Mouse (Mus musculus): ENCODE results near the gene Tcp11l1. TPM values are rescaled to one million over a fixed set of nuclear protein-coding genes. Genes with fewer than 3 reads are reported as not detected.

Tcp11l1 gene
- total and polyA plus RNA-seq, 3 experiments: 22.1 to 26.7 TPM; not detected in 1

DNA sequence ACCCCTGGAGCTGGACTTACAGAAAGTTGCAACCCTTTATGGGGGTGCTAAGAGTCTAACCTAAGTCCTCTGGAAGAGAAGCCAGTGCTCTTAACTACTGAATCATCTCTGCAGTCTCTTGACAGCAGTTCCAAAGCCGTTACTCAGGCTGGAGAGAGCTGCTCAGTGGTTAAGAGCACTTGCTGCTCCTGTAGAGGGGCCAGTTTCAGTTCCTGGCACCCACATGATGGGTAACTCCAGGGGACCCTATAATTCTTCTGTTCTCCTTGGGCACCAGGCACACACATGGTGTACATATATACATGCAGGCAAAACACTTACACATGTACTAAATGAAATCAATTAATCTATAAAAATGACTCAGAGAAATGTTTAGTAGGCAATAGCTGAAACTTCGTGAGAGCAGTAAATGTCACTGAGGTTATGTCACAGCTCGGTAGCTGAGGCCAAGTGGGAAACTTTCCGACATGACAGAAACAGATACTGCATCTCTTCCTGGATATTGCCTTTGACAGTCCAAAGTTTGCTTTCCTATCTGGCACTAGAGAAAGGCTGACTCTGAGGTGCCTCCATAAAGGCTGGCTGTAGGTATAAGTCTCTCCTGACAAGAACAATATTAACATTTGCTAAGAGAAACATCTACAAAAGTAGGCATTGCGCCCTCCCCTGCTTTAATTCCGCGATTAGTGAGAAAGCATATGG, 28.4 kb upstream of the Tcp11l1 start:
- no peaks in the 10 kb centered on the region for H3K27me3 ChIP-seq (ENCODE audit: control insufficient read depth in 1 of 2, insufficient read depth in 2 of 2, low read length in 2 of 2)
- TF ChIP-seq E2F4 (IDR thresholded peaks at IDR 0.05; ENCODE audit: borderline replicate concordance, low read depth, low read length): no peak

DNA sequence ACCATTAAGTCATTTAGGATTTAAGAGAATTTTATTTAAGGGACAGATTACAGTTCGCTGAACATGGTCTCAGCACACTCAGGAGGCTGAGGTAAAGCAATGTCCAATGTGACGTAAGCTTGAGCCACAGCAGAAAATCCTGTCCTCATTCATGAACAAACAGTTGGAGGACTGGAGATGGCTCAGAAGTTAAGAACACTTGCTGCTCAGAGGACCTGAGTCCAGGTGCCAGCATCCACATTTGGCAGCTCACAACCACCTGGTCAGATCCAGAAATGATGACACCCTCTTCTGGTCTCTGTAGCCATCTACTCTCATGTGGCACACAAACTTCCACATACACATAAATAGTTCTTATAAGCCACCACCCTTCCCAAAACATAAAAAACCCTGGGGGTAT, 27.7 kb upstream of the Tcp11l1 start:
- no peak overlapping the region for H3K27ac ChIP-seq (ENCODE audit: control insufficient read depth, low read depth, low read length)
- no peak overlapping the region for H3K4me3 ChIP-seq (ENCODE audit: control insufficient read depth in 1 of 2, insufficient read depth in 1 of 2, low read depth in 2 of 2, low read length in 2 of 2)
- H3K27me3 ChIP-seq (ENCODE audit: control insufficient read depth in 1 of 2, insufficient read depth in 2 of 2, low read length in 2 of 2): no peaks in the 10 kb centered on the region
- no peak for DNase-seq (ENCODE audit: low read depth, low spot score)
- peaks cover 4% of the 10 kb centered on the region; the same call in 1 of the 2 replicates for H3K79me2 ChIP-seq (ENCODE audit: control insufficient read depth, insufficient read depth, low read length, poor library complexity)
- TF ChIP-seq POLR2AphosphoS5 (IDR thresholded peaks at IDR 0.05; ENCODE audit: borderline replicate concordance, low read depth, low read length) (no peak), NRF1 (IDR thresholded peaks at IDR 0.05; ENCODE audit: insufficient read depth, low read depth, low read length, poor library complexity, severe bottlenecking) (no peak), JUND (IDR thresholded peaks at IDR 0.05; ENCODE audit: low read depth, low read length) (no peak), ELF1 (IDR thresholded peaks at IDR 0.05; ENCODE audit: low read depth, low read length) (no peak), SMC3 (IDR thresholded peaks at IDR 0.05; ENCODE audit: low read depth, low read length) (no peak), ETS1 (IDR thresholded peaks at IDR 0.05; ENCODE audit: low read depth, low read length) (no peak), RCOR1 (IDR thresholded peaks at IDR 0.05; ENCODE audit: low read depth, low read length) (no peak), UBTF (IDR thresholded peaks at IDR 0.05; ENCODE audit: borderline replicate concordance, insufficient read depth, low read depth, low read length) (no peak), MYB (IDR thresholded peaks at IDR 0.05; ENCODE audit: low read depth, low read length) (no peak), TBP (IDR thresholded peaks at IDR 0.05; ENCODE audit: low read depth, low read length) (no peak), CHD2 (IDR thresholded peaks at IDR 0.05; ENCODE audit: low read length) (no peak)
- H3K9me3 ChIP-seq (replicated peaks; ENCODE audit: insufficient read depth, low read length): no peaks in the 10 kb centered on the region
- H3K4me1 ChIP-seq (ENCODE audit: control insufficient read depth in 1 of 2, insufficient read depth in 2 of 2, low read length in 2 of 2): peaks cover 0 to 5% of the 10 kb centered on the region in 2 experiments; a peak in 3 of 4 replicates
- H3K9ac ChIP-seq (ENCODE audit: control insufficient read depth, low read depth, low read length, poor library complexity, severe bottlenecking): no peak overlapping the region
- H3K36me3 ChIP-seq (ENCODE audit: control insufficient read depth in 1 of 2, insufficient read depth in 2 of 2, low read length in 2 of 2): peaks cover 0 to 7% of the 10 kb centered on the region in 2 experiments; a peak in 2 of 4 replicates

More for the DNA sequence above, 28.4 kb upstream of the Tcp11l1 start:
- H3K4me3 ChIP-seq (ENCODE audit: control insufficient read depth in 1 of 2, insufficient read depth in 1 of 2, low read depth in 2 of 2, low read length in 2 of 2): no peak overlapping the region
- H3K9ac ChIP-seq (ENCODE audit: control insufficient read depth, low read depth, low read length, poor library complexity, severe bottlenecking): no peak overlapping the region
- H3K36me3 ChIP-seq (ENCODE audit: control insufficient read depth in 1 of 2, insufficient read depth in 2 of 2, low read length in 2 of 2): peaks cover 0 to 7% of the 10 kb centered on the region in 2 experiments; a peak in 2 of 4 replicates
- H3K27ac ChIP-seq (ENCODE audit: control insufficient read depth, low read depth, low read length): no peak overlapping the region
- peaks cover 4% of the 10 kb centered on the region; the same call in 1 of the 2 replicates for H3K79me2 ChIP-seq (ENCODE audit: control insufficient read depth, insufficient read depth, low read length, poor library complexity)
- peaks cover 0 to 5% of the 10 kb centered on the region in 2 experiments; a peak in 3 of 4 replicates for H3K4me1 ChIP-seq (ENCODE audit: control insufficient read depth in 1 of 2, insufficient read depth in 2 of 2, low read length in 2 of 2)
- H3K9me3 ChIP-seq (replicated peaks; ENCODE audit: insufficient read depth, low read length): no peaks in the 10 kb centered on the region
- no peak for DNase-seq (ENCODE audit: low read depth, low spot score)

DNA sequence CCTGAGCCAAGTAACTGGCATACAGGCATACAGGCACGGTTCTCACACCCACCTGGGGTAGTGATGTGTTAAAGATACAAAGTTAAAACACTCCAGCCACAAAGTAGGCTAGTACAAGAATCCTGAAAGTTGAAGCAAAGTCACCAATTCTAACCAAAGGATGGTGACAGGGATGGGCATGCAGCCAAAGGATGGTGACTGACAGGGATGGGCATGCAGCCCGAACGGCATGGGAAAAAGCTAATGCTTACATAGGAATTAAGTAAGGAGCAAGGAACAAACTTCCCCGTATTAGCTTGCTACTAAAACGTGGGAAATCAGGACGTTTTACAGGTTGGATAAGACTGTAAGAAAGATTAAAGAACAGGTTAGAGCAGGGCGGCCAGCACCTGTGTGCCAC, 24.3 kb upstream of the Tcp11l1 start:
- H3K4me3 ChIP-seq (ENCODE audit: control insufficient read depth in 1 of 2, insufficient read depth in 1 of 2, low read depth in 2 of 2, low read length in 2 of 2): no peak overlapping the region
- DNase-seq (ENCODE audit: low read depth, low spot score): no peak
- peaks cover 0 to 2% of the 10 kb centered on the region in 2 experiments; a peak in 1 of 4 replicates for H3K36me3 ChIP-seq (ENCODE audit: control insufficient read depth in 1 of 2, insufficient read depth in 2 of 2, low read length in 2 of 2)
- no peak overlapping the region for H3K9ac ChIP-seq (ENCODE audit: control insufficient read depth, low read depth, low read length, poor library complexity, severe bottlenecking)
- 0 out of 4 replicates have a peak, but pooled peaks cover 0 to 7% of the 10 kb centered on the region in 2 experiments for H3K4me1 ChIP-seq (ENCODE audit: control insufficient read depth in 1 of 2, insufficient read depth in 2 of 2, low read length in 2 of 2)
- no peaks in the 10 kb centered on the region for H3K27me3 ChIP-seq (ENCODE audit: control insufficient read depth in 1 of 2, insufficient read depth in 2 of 2, low read length in 2 of 2)
- no peaks in the 10 kb centered on the region; the same call in 1 of the 2 replicates for H3K79me2 ChIP-seq (ENCODE audit: control insufficient read depth, insufficient read depth, low read length, poor library complexity)
- TF ChIP-seq ZC3H11A (IDR thresholded peaks at IDR 0.05; ENCODE audit: low read depth, low read length): no peak
- TF ChIP-seq USF1 (IDR thresholded peaks at IDR 0.05; ENCODE audit: low read depth, low read length): no peak
- no peak for TF ChIP-seq NRF1 (IDR thresholded peaks at IDR 0.05; ENCODE audit: insufficient read depth, low read depth, low read length, poor library complexity, severe bottlenecking)
- no peak for TF ChIP-seq SIN3A (IDR thresholded peaks at IDR 0.05; ENCODE audit: low read length)
- TF ChIP-seq GABPA (IDR thresholded peaks at IDR 0.05; ENCODE audit: low read depth, low read length): no peak
- TF ChIP-seq EP300 (IDR thresholded peaks at IDR 0.05; ENCODE audit: low read depth in 1 of 2, low read length in 2 of 2): no peak
- TF ChIP-seq ELF1 (IDR thresholded peaks at IDR 0.05; ENCODE audit: low read depth, low read length): no peak
- H3K9me3 ChIP-seq (replicated peaks; ENCODE audit: insufficient read depth, low read length): no peaks in the 10 kb centered on the region
- no peak overlapping the region for H3K27ac ChIP-seq (ENCODE audit: control insufficient read depth, low read depth, low read length)
